Mouse (Mus musculus) neural tube, embryonic 15.5 days (tissue): ENCODE data around the gene Ankar. TPM values are rescaled to one million over a fixed set of nuclear protein-coding genes. Genes with fewer than 3 reads are reported as not detected.
A peak's percentile ranks its signal among the peaks of the same experiment; 100 is the strongest.

ENCODE experiments used
- ATAC-seq: fragments of 200-750 bp; cut with Nextera tagmentation; 2 replicates; pipeline ENCODE4 v1.8.0; 2017; ENCODE audit warnings: mild to moderate bottlenecking, moderate TSS enrichment, moderate library complexity; ENCODE audit not compliant: low FRiP score
- H3K27ac ChIP-seq: fragments of 300-500 bp; sonication (generic); replicated peaks from 2 replicates; pipeline ENCODE4 v1.5.1; 2015; ENCODE audit warnings: mild to moderate bottlenecking, inconsistent platforms
- H3K27me3 ChIP-seq: fragments of 300-500 bp; sonication (generic); replicated peaks from 2 replicates; pipeline ENCODE4 v1.6.1; 2015; ENCODE audit warnings: inconsistent platforms
- H3K36me3 ChIP-seq: fragments of 300-500 bp; sonication (generic); 2 replicates; pipeline ENCODE4 v1.6.1; 2015; ENCODE audit warnings: inconsistent platforms
- H3K4me1 ChIP-seq: fragments of 300-500 bp; sonication (generic); 2 replicates; pipeline ENCODE4 v1.6.1; 2015; ENCODE audit warnings: inconsistent platforms
- H3K4me2 ChIP-seq: fragments of 300-500 bp; sonication (generic); 2 replicates; pipeline ENCODE4 v1.6.1; 2015; ENCODE audit warnings: inconsistent platforms, mild to moderate bottlenecking, moderate library complexity
- H3K4me3 ChIP-seq: fragments of 300-500 bp; sonication (generic); replicated peaks from 2 replicates; pipeline ENCODE4 v1.5.1; 2015; ENCODE audit warnings: mild to moderate bottlenecking, inconsistent platforms
- H3K9ac ChIP-seq: fragments of 300-500 bp; sonication (generic); replicated peaks from 2 replicates; pipeline ENCODE4 v1.6.1; 2015; ENCODE audit warnings: mild to moderate bottlenecking, inconsistent platforms
- H3K9me3 ChIP-seq: fragments of 300-500 bp; sonication (generic); replicated peaks from 2 replicates; pipeline ENCODE4 v1.6.1; 2016; ENCODE audit warnings: inconsistent platforms
- WGBS: fragments of 180-500 bp; shearing (Covaris S2); methylation state at CpG from one replicate; pipeline ENCODE4 v1.1.7; 2015; ENCODE audit warnings: mixed read lengths; 5-methylcytosine and 5-hydroxymethylcytosine counted together
- polyA plus RNA-seq: library from polyadenylated mRNA; unstranded; fragments of >200 nt; fragmentation: Nextera tagmentation; extraction: Ambion mirVana; gene quantifications from 2 replicates; pipeline ENCODE4 v1.2.1, GENCODE M21; 2015

Gene Ankar
- not detected in 2 replicates for polyA plus RNA-seq

DNA sequence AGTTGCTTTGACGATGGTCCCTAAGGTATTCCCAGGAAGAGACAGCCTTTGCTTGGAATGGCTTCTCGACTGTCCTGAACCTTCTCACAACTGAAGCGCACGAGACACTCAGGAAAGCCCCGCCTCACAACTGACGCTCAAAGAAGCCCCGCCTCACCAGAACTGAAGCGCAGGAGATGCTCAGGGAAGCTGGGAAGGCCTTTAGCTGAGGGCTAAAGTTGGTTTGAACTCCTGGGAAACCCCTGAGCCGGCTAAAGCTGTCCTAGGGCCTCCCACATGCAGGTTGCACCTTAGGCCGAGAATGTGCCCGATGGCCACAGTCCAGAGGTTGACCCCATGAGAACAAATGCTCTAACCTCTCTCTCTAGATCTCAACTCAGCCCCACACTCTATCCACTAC lies at the start of gene Ankar:
TSS of gene Ankar (minus strand) at position 101 of the 400 bp plus-strand sequence.
- H3K27me3 ChIP-seq: no peaks in the 10 kb centered on the region
- H3K9me3 ChIP-seq: no peaks in the 10 kb centered on the region
- no peaks in the 10 kb centered on the region for H3K36me3 ChIP-seq
- no peak within 1 kb of the TSS for H3K9ac ChIP-seq
- no peak within 1 kb of the TSS for H3K4me2 ChIP-seq
- no peak within 1 kb of the TSS for H3K4me3 ChIP-seq
- H3K4me1 ChIP-seq: no peaks in the 10 kb centered on the region
- no peak for ATAC-seq
- 84% methylated on average over 11 of the region's 11 CpGs for WGBS
- H3K27ac ChIP-seq: no peak within 1 kb of the TSS

GRCm38 (mm10) chr1:72746382-72746781 lies 46.0 kb upstream of the Ankar start:
- WGBS: 75% methylated on average over 7 of the region's 7 CpGs
- no peaks in the 10 kb centered on the region for H3K9me3 ChIP-seq
- ATAC-seq: no peak

GRCm38 (mm10) chr1:72744816-72745506 lies 44.6 kb upstream of the Ankar start:
- Histone ChIP-seq H3K4me3 (no peak overlapping the region), H3K27ac (no peak overlapping the region), H3K36me3 (no peaks in the 10 kb centered on the region), H3K9ac (no peak overlapping the region), H3K9me3 (no peaks in the 10 kb centered on the region), H3K4me1 (no peaks in the 10 kb centered on the region), H3K4me2 (no peak overlapping the region), H3K27me3 (no peaks in the 10 kb centered on the region)
- no peak for ATAC-seq
- 91% methylated on average over 8 of the region's 8 CpGs for WGBS

More at GRCm38 (mm10) chr1:72746382-72746781, 46.0 kb upstream of the Ankar start:
- H3K4me3 ChIP-seq: no peak overlapping the region
- no peak overlapping the region for H3K27ac ChIP-seq
- no peaks in the 10 kb centered on the region for H3K36me3 ChIP-seq
- H3K4me2 ChIP-seq: no peak overlapping the region
- H3K4me1 ChIP-seq: no peaks in the 10 kb centered on the region
- no peak overlapping the region for H3K9ac ChIP-seq
- H3K27me3 ChIP-seq: no peaks in the 10 kb centered on the region

DNA sequence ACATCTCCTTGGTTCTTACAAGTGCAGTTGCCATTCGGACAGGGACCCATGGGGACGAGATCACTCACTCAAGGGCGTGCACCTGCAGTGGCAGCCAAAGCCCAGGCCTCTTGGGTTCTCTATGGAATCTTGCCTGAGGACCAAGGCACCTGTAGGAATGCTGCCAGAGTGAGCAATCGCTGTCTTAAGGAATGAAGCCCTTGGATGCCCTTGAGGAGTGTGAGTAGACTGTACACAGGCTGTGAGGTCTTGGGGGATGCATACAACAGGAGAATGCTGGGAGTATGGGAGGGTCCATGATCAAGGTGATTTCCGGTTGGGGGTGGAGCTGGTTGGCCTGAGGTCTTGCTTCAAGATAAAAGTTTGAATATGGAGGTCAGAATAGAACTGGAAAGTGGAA lies 41.0 kb upstream of the Ankar start:
- peaks cover 16% of the 10 kb centered on the region for H3K4me1 ChIP-seq

GRCm38 (mm10) chr1:72739681-72740063 lies 39.3 kb upstream of the Ankar start:
- no peaks in the 10 kb centered on the region for H3K9me3 ChIP-seq
- H3K36me3 ChIP-seq: no peaks in the 10 kb centered on the region
- peaks cover 19% of the 10 kb centered on the region for H3K4me1 ChIP-seq
- peak; percentile 81 for ATAC-seq
- H3K4me3 ChIP-seq: no peak overlapping the region
- WGBS: 47% methylated on average over 10 of the region's 10 CpGs
- no peak overlapping the region for H3K4me2 ChIP-seq
- no peak overlapping the region for H3K9ac ChIP-seq
- H3K27me3 ChIP-seq: no peaks in the 10 kb centered on the region
- H3K27ac ChIP-seq: peak overlapping the region; percentile 69

More for the DNA sequence above, 41.0 kb upstream of the Ankar start:
- Histone ChIP-seq H3K27ac (no peak overlapping the region), H3K4me2 (no peak overlapping the region), H3K36me3 (no peaks in the 10 kb centered on the region), H3K27me3 (no peaks in the 10 kb centered on the region), H3K4me3 (no peak overlapping the region), H3K9ac (no peak overlapping the region), H3K9me3 (no peaks in the 10 kb centered on the region)
- WGBS: 87% methylated on average over 5 of the region's 5 CpGs
- no peak for ATAC-seq

DNA sequence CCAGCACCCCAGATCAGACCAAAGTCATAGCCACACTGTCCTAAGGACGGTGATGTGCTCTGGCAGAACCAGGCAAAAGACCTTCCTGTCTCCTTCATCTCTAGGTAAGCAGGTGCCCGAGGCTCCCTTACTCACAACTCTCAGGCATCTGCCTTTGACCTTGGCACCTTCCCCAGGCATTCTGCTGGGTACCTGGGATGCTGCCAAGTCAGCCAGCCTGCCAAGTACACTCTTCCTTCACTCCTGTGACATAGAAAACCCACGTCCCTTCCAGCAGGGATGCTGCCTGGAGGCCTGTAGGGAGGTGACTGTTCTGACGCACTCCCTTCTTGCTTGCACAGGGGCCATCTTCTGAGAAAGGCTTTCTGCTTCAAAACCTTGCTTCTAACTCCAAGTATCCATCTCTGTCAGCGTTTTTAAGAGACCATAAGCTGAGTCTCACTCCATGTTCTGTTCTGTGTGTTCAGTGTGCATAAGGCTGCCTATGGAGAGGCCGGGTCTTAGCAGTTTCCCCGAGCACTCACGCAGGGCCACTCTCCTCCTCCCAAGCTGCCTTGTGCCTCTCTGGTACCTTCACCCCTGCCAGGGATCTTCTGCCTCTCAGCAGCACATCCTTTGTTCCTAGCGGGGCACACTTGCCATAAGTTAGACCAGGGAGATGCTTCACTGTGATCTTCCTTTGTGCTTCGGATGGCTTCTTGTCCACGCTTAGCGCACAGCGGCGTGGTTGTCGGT lies 38.7 kb upstream of the Ankar start:
- no peak overlapping the region for H3K4me2 ChIP-seq
- H3K4me3 ChIP-seq: no peak overlapping the region
- H3K9ac ChIP-seq: no peak overlapping the region
- H3K27me3 ChIP-seq: no peaks in the 10 kb centered on the region
- peak overlapping the region; percentile 69 for H3K27ac ChIP-seq
- peak; percentile 61; the same call in 1 of the 2 replicates for ATAC-seq
- WGBS: 68% methylated on average over 15 of the region's 15 CpGs
- H3K9me3 ChIP-seq: no peaks in the 10 kb centered on the region
- no peaks in the 10 kb centered on the region for H3K36me3 ChIP-seq
- H3K4me1 ChIP-seq: peaks cover 19% of the 10 kb centered on the region

- peaks cover 19% of the 10 kb centered on the region for H3K4me1 ChIP-seq
- H3K27me3 ChIP-seq: no peaks in the 10 kb centered on the region
- H3K9me3 ChIP-seq: no peaks in the 10 kb centered on the region
- H3K4me3 ChIP-seq: no peak overlapping the region
- H3K27ac ChIP-seq: no peak overlapping the region
- H3K4me2 ChIP-seq: no peak overlapping the region
- no peaks in the 10 kb centered on the region for H3K36me3 ChIP-seq
- ATAC-seq: no peak
- WGBS: 52% methylated on average over 13 of the region's 13 CpGs
- no peak overlapping the region for H3K9ac ChIP-seq
Observed at GRCm38 (mm10) chr1:72736397-72737125, 36.2 kb upstream of the Ankar start.

GRCm38 (mm10) chr1:72733191-72733691 lies 32.9 kb upstream of the Ankar start:
- H3K4me1 ChIP-seq: peaks cover 16% of the 10 kb centered on the region
- no peak for ATAC-seq
- no peak overlapping the region for H3K9ac ChIP-seq
- 90% methylated on average over 9 of the region's 9 CpGs for WGBS
- H3K27ac ChIP-seq: no peak overlapping the region
- no peaks in the 10 kb centered on the region for H3K9me3 ChIP-seq
- H3K4me3 ChIP-seq: no peak overlapping the region
- no peaks in the 10 kb centered on the region for H3K36me3 ChIP-seq
- no peaks in the 10 kb centered on the region for H3K27me3 ChIP-seq
- no peak overlapping the region for H3K4me2 ChIP-seq

DNA sequence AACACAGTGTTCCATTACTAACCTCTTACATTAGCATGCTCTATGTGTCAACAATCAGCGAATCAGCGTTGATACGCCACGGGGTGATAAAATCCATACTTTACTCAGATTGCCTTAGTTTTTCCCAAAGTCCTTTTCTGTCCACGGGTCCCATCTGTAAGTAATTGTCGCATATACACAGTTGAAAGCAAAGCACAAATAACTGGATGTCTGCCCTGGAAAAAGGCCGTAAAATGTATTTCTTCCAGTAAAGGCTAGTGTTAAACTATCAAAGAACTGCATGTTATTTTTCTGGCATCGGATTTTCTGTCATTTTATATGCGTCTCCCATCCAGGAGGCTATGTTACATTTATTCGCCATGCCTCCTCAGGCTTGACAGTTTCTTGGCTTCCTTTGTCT lies 29.7 kb upstream of the Ankar start:
- WGBS: 76% methylated on average over 10 of the region's 10 CpGs
- Histone ChIP-seq H3K4me2 (no peak overlapping the region), H3K36me3 (no peaks in the 10 kb centered on the region), H3K9ac (no peak overlapping the region), H3K9me3 (no peaks in the 10 kb centered on the region), H3K27me3 (no peaks in the 10 kb centered on the region), H3K27ac (no peak overlapping the region), H3K4me3 (no peak overlapping the region), H3K4me1 (peaks cover 10% of the 10 kb centered on the region)
- ATAC-seq: no peak

DNA sequence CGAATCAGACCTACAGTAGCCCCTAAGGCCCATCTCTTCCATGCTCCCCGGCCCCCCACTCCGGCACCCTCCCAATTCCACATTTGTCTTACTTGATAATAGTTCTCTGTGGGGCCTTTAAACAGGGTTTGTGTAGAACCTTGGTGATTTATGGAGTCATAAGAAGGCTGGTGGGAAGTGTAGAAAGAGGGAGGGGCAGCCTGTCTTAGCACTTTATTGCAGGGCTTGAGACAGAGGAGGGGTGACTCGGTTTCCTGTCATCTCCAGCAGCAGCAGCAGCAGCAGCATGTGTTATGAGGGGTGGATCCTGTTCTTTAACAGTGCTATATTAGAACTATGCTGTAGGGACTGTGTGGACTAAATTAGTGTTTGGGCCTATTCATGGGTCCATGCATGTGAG lies 28.4 kb upstream of the Ankar start:
- Histone ChIP-seq H3K4me1 (peaks cover 10% of the 10 kb centered on the region), H3K9me3 (no peaks in the 10 kb centered on the region), H3K4me2 (no peak overlapping the region), H3K4me3 (no peak overlapping the region), H3K36me3 (no peaks in the 10 kb centered on the region), H3K27me3 (no peaks in the 10 kb centered on the region), H3K9ac (no peak overlapping the region), H3K27ac (no peak overlapping the region)
- WGBS: 24% methylated on average over 4 of the region's 4 CpGs
- peak; percentile 57; the same call in 1 of the 2 replicates for ATAC-seq

- WGBS: 95% methylated on average over 13 of the region's 13 CpGs
- no peak overlapping the region for H3K9ac ChIP-seq
- H3K4me2 ChIP-seq: no peak overlapping the region
Observed at GRCm38 (mm10) chr1:72725941-72726340, 25.6 kb upstream of the Ankar start.

More at GRCm38 (mm10) chr1:72725941-72726340, 25.6 kb upstream of the Ankar start:
- no peaks in the 10 kb centered on the region for H3K9me3 ChIP-seq
- peaks cover 16% of the 10 kb centered on the region for H3K4me1 ChIP-seq
- no peaks in the 10 kb centered on the region for H3K27me3 ChIP-seq
- ATAC-seq: no peak
- H3K27ac ChIP-seq: no peak overlapping the region
- H3K4me3 ChIP-seq: no peak overlapping the region
- H3K36me3 ChIP-seq: no peaks in the 10 kb centered on the region
